8 mouse cellular contexts compared by ENCODE assay signal in the genomic region with DNA sequence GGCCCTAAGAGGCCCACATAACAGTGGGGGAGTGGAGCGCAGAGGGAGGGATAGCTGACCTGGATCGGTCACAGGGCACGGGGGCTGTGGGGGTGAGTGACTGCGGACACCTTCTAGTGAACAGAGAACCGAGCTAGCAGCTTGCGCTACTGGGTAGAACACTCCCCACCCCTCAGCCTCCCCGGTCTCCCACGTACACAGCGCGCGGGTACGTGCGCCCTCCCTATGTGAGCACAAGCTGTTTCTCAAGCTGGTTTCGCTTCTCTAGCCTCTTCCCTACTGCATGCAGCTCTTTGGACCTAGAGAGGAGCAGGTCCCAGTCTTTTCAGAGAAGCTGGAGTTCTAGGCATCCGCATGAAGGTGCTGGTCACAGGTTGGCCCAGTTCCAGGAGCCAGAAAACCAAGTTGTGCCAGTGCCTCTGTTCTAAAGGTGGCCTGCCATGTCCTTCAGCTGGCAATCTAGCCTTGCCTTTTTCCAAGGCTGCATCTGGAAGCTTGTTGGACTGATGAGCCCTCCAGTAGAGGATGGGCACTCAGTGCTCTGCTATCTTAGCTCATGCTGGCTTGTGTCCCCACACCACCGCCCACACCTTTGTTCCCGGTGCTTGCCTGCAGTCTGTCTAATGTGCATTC. TPM values are rescaled to one million over a fixed set of nuclear protein-coding genes. Genes with fewer than 3 reads are reported as not detected.
DNase-seq lines count a peak whose midpoint lies in the region; ATAC-seq and TF ChIP-seq lines count a peak whose summit lies in the region.

No protein-coding gene starts in this region.

- WGBS in bone marrow, adult 2 months: 3% methylated on average over 17 of the region's 17 CpGs
- 2% methylated on average over 17 of the region's 17 CpGs for WGBS in heart, embryonic 16.5 days
- WGBS in liver, embryonic 11.5 days: 3% methylated on average over 17 of the region's 17 CpGs
- 4% methylated on average over 17 of the region's 17 CpGs for WGBS in stomach, embryonic 16.5 days

- H3K27ac ChIP-seq in bone marrow, adult 2 months (ENCODE audit: control insufficient read depth, insufficient read depth, low read depth, low read length, poor library complexity): peak overlapping the region; percentile 93
- H3K27ac ChIP-seq in heart, embryonic 16.5 days (ENCODE audit: low read length): peak overlapping the region; percentile 99
- H3K27ac ChIP-seq in liver, embryonic 11.5 days (ENCODE audit: low read depth, low read length): peak overlapping the region; percentile 99
- peak overlapping the region; percentile 99 for H3K27ac ChIP-seq in stomach, embryonic 16.5 days (ENCODE audit: low read length)

- DNase-seq in A20 (ENCODE audit: low read depth, low spot score): peak; percentile 86
- DNase-seq in kidney, postnatal 14 days: peak; percentile 74
- no peak for DNase-seq in liver, embryonic 11.5 days (ENCODE audit: low spot score)

- peak overlapping the region; percentile 76 for H3K4me2 ChIP-seq in heart, embryonic 16.5 days (ENCODE audit: low read depth, low read length)
- peak overlapping the region; percentile 98 for H3K4me2 ChIP-seq in liver, embryonic 11.5 days
- peak overlapping the region; percentile 70 for H3K4me2 ChIP-seq in myocyte (ENCODE audit: low read depth)
- H3K4me2 ChIP-seq in stomach, embryonic 16.5 days (ENCODE audit: low read depth, low read length): peak overlapping the region; percentile 81

- H3K79me2 ChIP-seq in myocyte (ENCODE audit: control insufficient read depth, insufficient read depth): peaks cover 31% of the 10 kb centered on the region

- peak overlapping the region; percentile 97 for H3K4me3 ChIP-seq in bone marrow, adult 2 months (replicated peaks; ENCODE audit: control insufficient read depth, low read depth, low read length)
- H3K4me3 ChIP-seq in heart, embryonic 16.5 days (ENCODE audit: low read length): peak overlapping the region; percentile 100
- H3K4me3 ChIP-seq in liver, embryonic 11.5 days (ENCODE audit: low read depth, low read length): peak overlapping the region; percentile 100
- peak overlapping the region; percentile 95 for H3K4me3 ChIP-seq in myocyte
- peak overlapping the region; percentile 100 for H3K4me3 ChIP-seq in stomach, embryonic 16.5 days (replicated peaks; ENCODE audit: low read length)

- no peaks in the 10 kb centered on the region for H3K9me3 ChIP-seq in heart, embryonic 16.5 days (replicated peaks; ENCODE audit: control insufficient read depth, low read length)
- no peaks in the 10 kb centered on the region for H3K9me3 ChIP-seq in liver, embryonic 11.5 days (ENCODE audit: control insufficient read depth, low read length)
- no peaks in the 10 kb centered on the region for H3K9me3 ChIP-seq in stomach, embryonic 16.5 days (replicated peaks; ENCODE audit: control insufficient read depth, low read length)

- peak; percentile 42 for ATAC-seq in erythroid progenitor cell, adult 5-6 weeks (replicated peaks; ENCODE audit: low FRiP score, poor library complexity, severe bottlenecking)
- peak; percentile 47 for ATAC-seq in heart, embryonic 16.5 days (replicated peaks; ENCODE audit: extremely low read depth, insufficient read depth, low FRiP score)
- peak; percentile 41 for ATAC-seq in liver, embryonic 11.5 days (replicated peaks; ENCODE audit: low FRiP score)
- peak; percentile 69 for ATAC-seq in stomach, embryonic 16.5 days (ENCODE audit: insufficient read depth, low FRiP score)

- peak overlapping the region; percentile 86 for H3ac ChIP-seq in myocyte (ENCODE audit: control insufficient read depth, insufficient read length)

- H3K27me3 ChIP-seq in heart, embryonic 16.5 days (ENCODE audit: control insufficient read depth, insufficient read depth, low read length): no peaks in the 10 kb centered on the region
- no peaks in the 10 kb centered on the region for H3K27me3 ChIP-seq in liver, embryonic 11.5 days (replicated peaks; ENCODE audit: control insufficient read depth, insufficient read depth, low read length)
- H3K27me3 ChIP-seq in myocyte (ENCODE audit: control insufficient read depth, insufficient read depth, insufficient read length): no peaks in the 10 kb centered on the region
- H3K27me3 ChIP-seq in stomach, embryonic 16.5 days (ENCODE audit: control insufficient read depth, insufficient read depth, low read length): no peaks in the 10 kb centered on the region

- no peaks in the 10 kb centered on the region; the same call in 1 of the 2 replicates for H3K4me1 ChIP-seq in bone marrow, adult 2 months (ENCODE audit: control insufficient read depth, insufficient read depth, low read length)
- H3K4me1 ChIP-seq in heart, embryonic 16.5 days (ENCODE audit: control insufficient read depth, insufficient read depth, low read length): peaks cover 41% of the 10 kb centered on the region
- H3K4me1 ChIP-seq in liver, embryonic 11.5 days (replicated peaks; ENCODE audit: control insufficient read depth, insufficient read depth, low read length): peaks cover 37% of the 10 kb centered on the region
- H3K4me1 ChIP-seq in stomach, embryonic 16.5 days (ENCODE audit: control insufficient read depth, insufficient read depth, low read length): peaks cover 24% of the 10 kb centered on the region

- TF ChIP-seq CTCF in bone marrow, adult 2 months (IDR thresholded peaks at IDR 0.05; ENCODE audit: control insufficient read depth, insufficient read depth, low read length): no peak

- TF ChIP-seq POLR2A in bone marrow, adult 2 months (IDR thresholded peaks at IDR 0.05; ENCODE audit: borderline replicate concordance, control insufficient read depth, low read depth, low read length): 0 out of 2 replicates have a peak, but pooled peaks have one; percentile 20
- peak; percentile 32 for TF ChIP-seq POLR2A in myocyte (IDR thresholded peaks at IDR 0.05; ENCODE audit: insufficient read length, low read depth)

- peaks cover 27% of the 10 kb centered on the region for H3K36me3 ChIP-seq in heart, embryonic 16.5 days (ENCODE audit: control insufficient read depth, insufficient read depth)
- H3K36me3 ChIP-seq in liver, embryonic 11.5 days (ENCODE audit: control insufficient read depth, insufficient read depth, low read length): peaks cover 26% of the 10 kb centered on the region
- H3K36me3 ChIP-seq in myocyte (ENCODE audit: control insufficient read depth, insufficient read depth): peaks cover 29% of the 10 kb centered on the region
- H3K36me3 ChIP-seq in stomach, embryonic 16.5 days (ENCODE audit: control insufficient read depth, insufficient read depth, low read length): peaks cover 25% of the 10 kb centered on the region

- H3K9ac ChIP-seq in heart, embryonic 16.5 days (ENCODE audit: low read length): peak overlapping the region; percentile 83
- peak overlapping the region; percentile 100 for H3K9ac ChIP-seq in liver, embryonic 11.5 days (ENCODE audit: low read depth, low read length)
- H3K9ac ChIP-seq in stomach, embryonic 16.5 days (ENCODE audit: low read length): peak overlapping the region; percentile 95

RNA-seq across cellular contexts. Expression of a gene that starts 1.2 kb away (rescaled TPM):
- polyA plus RNA-seq in bone marrow, adult 2 months (2011; ENCODE audit: insufficient read depth, insufficient read length, low replicate concordance, missing spikeins): 576 and 1,077 TPM in 2 replicates
- 200 and 204 TPM in 2 replicates for total RNA-seq in erythroid progenitor cell, adult 5-6 weeks (2015; ENCODE audit: low replicate concordance)
- total RNA-seq in erythroid progenitor cell, adult 5-6 weeks (2017; ENCODE audit: low replicate concordance): 235 and 237 TPM in 2 replicates
- polyA plus RNA-seq in heart, embryonic 16.5 days (2015; fragmentation: Nextera tagmentation; extraction: Ambion mirVana): 1,191 and 1,235 TPM in 2 replicates
- polyA plus RNA-seq in liver, embryonic 11.5 days (2014; fragmentation: Nextera tagmentation; extraction: Ambion mirVana): 1,837 and 1,887 TPM in 2 replicates
- polyA plus RNA-seq in myocyte (2012; fragmentation: generic; extraction: Trizol): 1,606 TPM
- 1,400 and 1,468 TPM in 2 replicates for polyA plus RNA-seq in stomach, embryonic 16.5 days (2015; fragmentation: Nextera tagmentation; extraction: Ambion mirVana)

RNA-seq across cellular contexts. Expression of a gene that starts 10.6 kb away (rescaled TPM):
- 14.7 and 22.7 TPM in 2 replicates for polyA plus RNA-seq in bone marrow, adult 2 months (2011; ENCODE audit: insufficient read depth, insufficient read length, low replicate concordance, missing spikeins)
- total RNA-seq in erythroid progenitor cell, adult 5-6 weeks (2015; ENCODE audit: low replicate concordance): 15.5 and 18.4 TPM in 2 replicates
- 10.3 and 14.0 TPM in 2 replicates for total RNA-seq in erythroid progenitor cell, adult 5-6 weeks (2017; ENCODE audit: low replicate concordance)
- polyA plus RNA-seq in heart, embryonic 16.5 days (2015; fragmentation: Nextera tagmentation; extraction: Ambion mirVana): 89.4 and 89.9 TPM in 2 replicates
- polyA plus RNA-seq in liver, embryonic 11.5 days (2014; fragmentation: Nextera tagmentation; extraction: Ambion mirVana): 110 and 116 TPM in 2 replicates
- 80.1 TPM for polyA plus RNA-seq in myocyte (2012; fragmentation: generic; extraction: Trizol)
- 115 and 117 TPM in 2 replicates for polyA plus RNA-seq in stomach, embryonic 16.5 days (2015; fragmentation: Nextera tagmentation; extraction: Ambion mirVana)

RNA-seq across cellular contexts. Expression of a gene that starts 18.7 kb away (rescaled TPM):
- polyA plus RNA-seq in bone marrow, adult 2 months (2011; ENCODE audit: insufficient read depth, insufficient read length, low replicate concordance, missing spikeins): 6.9 and 14.8 TPM in 2 replicates
- total RNA-seq in erythroid progenitor cell, adult 5-6 weeks (2015; ENCODE audit: low replicate concordance): 2.1 and 2.9 TPM in 2 replicates
- 1.7 and 3.6 TPM in 2 replicates for total RNA-seq in erythroid progenitor cell, adult 5-6 weeks (2017; ENCODE audit: low replicate concordance)
- 5.3 and 10.9 TPM in 2 replicates for polyA plus RNA-seq in heart, embryonic 16.5 days (2015; fragmentation: Nextera tagmentation; extraction: Ambion mirVana)
- 2.5 and 3.0 TPM in 2 replicates for polyA plus RNA-seq in liver, embryonic 11.5 days (2014; fragmentation: Nextera tagmentation; extraction: Ambion mirVana)
- 7.3 TPM for polyA plus RNA-seq in myocyte (2012; fragmentation: generic; extraction: Trizol)
- polyA plus RNA-seq in stomach, embryonic 16.5 days (2015; fragmentation: Nextera tagmentation; extraction: Ambion mirVana): 4.2 and 4.4 TPM in 2 replicates

RNA-seq across cellular contexts. Expression of a gene that starts 24.8 kb away (rescaled TPM):
- 1.5 and 4.3 TPM in 2 replicates for polyA plus RNA-seq in bone marrow, adult 2 months (2011; ENCODE audit: insufficient read depth, insufficient read length, low replicate concordance, missing spikeins)
- total RNA-seq in erythroid progenitor cell, adult 5-6 weeks (2015; ENCODE audit: low replicate concordance): not detected in 2 replicates
- not detected in 2 replicates for total RNA-seq in erythroid progenitor cell, adult 5-6 weeks (2017; ENCODE audit: low replicate concordance)
- 1.2 and 1.9 TPM in 2 replicates for polyA plus RNA-seq in heart, embryonic 16.5 days (2015; fragmentation: Nextera tagmentation; extraction: Ambion mirVana)
- 1.2 and 1.4 TPM in 2 replicates for polyA plus RNA-seq in liver, embryonic 11.5 days (2014; fragmentation: Nextera tagmentation; extraction: Ambion mirVana)
- 0.30 TPM for polyA plus RNA-seq in myocyte (2012; fragmentation: generic; extraction: Trizol)
- 2.1 and 2.2 TPM in 2 replicates for polyA plus RNA-seq in stomach, embryonic 16.5 days (2015; fragmentation: Nextera tagmentation; extraction: Ambion mirVana)

RNA-seq across cellular contexts. Expression of a gene that starts 25.2 kb away (rescaled TPM):
- polyA plus RNA-seq in bone marrow, adult 2 months (2011; ENCODE audit: insufficient read depth, insufficient read length, low replicate concordance, missing spikeins): 73.1 and 109 TPM in 2 replicates
- total RNA-seq in erythroid progenitor cell, adult 5-6 weeks (2015; ENCODE audit: low replicate concordance): 101 and 133 TPM in 2 replicates
- total RNA-seq in erythroid progenitor cell, adult 5-6 weeks (2017; ENCODE audit: low replicate concordance): 108 and 151 TPM in 2 replicates
- polyA plus RNA-seq in heart, embryonic 16.5 days (2015; fragmentation: Nextera tagmentation; extraction: Ambion mirVana): 110 and 137 TPM in 2 replicates
- polyA plus RNA-seq in liver, embryonic 11.5 days (2014; fragmentation: Nextera tagmentation; extraction: Ambion mirVana): 277 and 325 TPM in 2 replicates
- polyA plus RNA-seq in myocyte (2012; fragmentation: generic; extraction: Trizol): 913 TPM
- polyA plus RNA-seq in stomach, embryonic 16.5 days (2015; fragmentation: Nextera tagmentation; extraction: Ambion mirVana): 85.3 and 90.0 TPM in 2 replicates
